In the genomic region with DNA sequence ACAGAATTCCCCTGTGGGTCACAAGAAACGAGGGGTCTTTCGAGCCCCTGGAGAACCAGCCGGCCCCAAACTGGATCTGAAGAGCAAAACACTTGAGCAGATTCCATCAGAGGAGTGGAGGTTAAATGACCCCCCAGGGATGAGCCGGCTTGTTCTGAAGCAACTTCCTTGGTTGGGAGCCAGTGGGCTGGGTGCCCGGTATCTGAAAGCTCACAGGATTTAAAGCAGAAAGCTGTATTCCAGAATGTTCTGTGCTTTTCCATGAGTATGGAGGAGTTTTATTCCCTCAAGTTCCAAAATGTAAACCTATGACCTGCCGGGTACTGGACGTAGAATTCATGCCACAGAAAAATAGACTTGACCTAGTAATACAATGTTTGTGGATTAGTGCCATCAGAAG, we compare ENCODE assay signal across 10 mouse cellular contexts.
DNase-seq lines count a peak whose midpoint lies in the region; ATAC-seq and TF ChIP-seq lines count a peak whose summit lies in the region.
"Had no signal": no experiment of that assay in that cellular context is flagged by ENCODE, and none has a peak within 500 bp of the region (broad histone marks: within the 10 kb centered on the region; RNA-seq: fewer than 3 reads in every experiment).

No protein-coding gene starts in this region.

- no peaks in the 10 kb centered on the region for H3K27me3 ChIP-seq in lung, embryonic 14.5 days (ENCODE audit: insufficient read depth, low read length)
- no peaks in the 10 kb centered on the region for H3K27me3 ChIP-seq in hindbrain, embryonic 10.5 days (ENCODE audit: insufficient read depth, poor library complexity, severe bottlenecking)
- H3K27me3 ChIP-seq: heart, embryonic 15.5 days; liver, embryonic 15.5 days had no signal

- TF ChIP-seq CTCF in lung, embryonic 14.5 days (IDR thresholded peaks at IDR 0.05; ENCODE audit: low read depth), result no peak

- 0 out of 2 replicates have a peak, but pooled peaks cover 4% of the 10 kb centered on the region for H3K4me1 ChIP-seq in lung, embryonic 14.5 days (ENCODE audit: insufficient read depth)
- H3K4me1 ChIP-seq in hindbrain, embryonic 10.5 days (replicated peaks), result peaks cover 12% of the 10 kb centered on the region; the same call in 1 of the 2 replicates
- H3K4me1 ChIP-seq: liver, embryonic 15.5 days had no signal

- H3K4me2 ChIP-seq in lung, embryonic 14.5 days, result no peak overlapping the region
- H3K4me2 ChIP-seq: heart, embryonic 15.5 days; liver, embryonic 15.5 days had no signal

- peak overlapping the region; percentile 56 for H3K27ac ChIP-seq in lung, embryonic 14.5 days (ENCODE audit: low read depth)
- no peak overlapping the region for H3K27ac ChIP-seq in hindbrain, embryonic 10.5 days
- H3K27ac ChIP-seq: heart, embryonic 15.5 days; liver, embryonic 15.5 days had no signal

- peak; percentile 8 to 9 for DNase-seq in cerebellum, postnatal 36 days
- no peak for DNase-seq in cerebellum, adult 9-11 months
- peak; percentile 97 for DNase-seq in NIH3T3 (ENCODE audit: low read depth)
- peak; percentile 72 to 92 for DNase-seq in gastrocnemius, postnatal 4 days (ENCODE audit: low spot score in 2 of 2)
- DNase-seq in lung, embryonic 14.5 days, result peak; percentile 86
- DNase-seq in urinary bladder, adult 2 months (ENCODE audit: low spot score), result peak; percentile 48
- DNase-seq in hindbrain, embryonic 10.5 days (ENCODE audit: low spot score), result no peak

- no peak overlapping the region for H3K9ac ChIP-seq in lung, embryonic 14.5 days
- H3K9ac ChIP-seq: heart, embryonic 15.5 days; liver, embryonic 15.5 days had no signal

- no peaks in the 10 kb centered on the region for H3K9me3 ChIP-seq in lung, embryonic 14.5 days (ENCODE audit: low read depth, low read length)
- H3K9me3 ChIP-seq in hindbrain, embryonic 10.5 days, result no peaks in the 10 kb centered on the region
- H3K9me3 ChIP-seq: heart, embryonic 15.5 days; liver, embryonic 15.5 days had no signal

- peak; percentile 42; the same call in 1 of the 2 replicates for ATAC-seq in lung, embryonic 14.5 days (ENCODE audit: insufficient read depth)
- ATAC-seq in activated CD4-positive, CD25-positive, alpha-beta regulatory T cell, adult 4 months, result no peak

- no peaks in the 10 kb centered on the region for H3K36me3 ChIP-seq in lung, embryonic 14.5 days (ENCODE audit: insufficient read depth)
- H3K36me3 ChIP-seq in hindbrain, embryonic 10.5 days, result no peaks in the 10 kb centered on the region
- H3K36me3 ChIP-seq: heart, embryonic 15.5 days; liver, embryonic 15.5 days had no signal

- 48% methylated on average over 7 of the region's 7 CpGs for WGBS in lung, embryonic 14.5 days
- 94% methylated on average over 7 of the region's 7 CpGs for WGBS in hindbrain, embryonic 10.5 days

- no peak overlapping the region for H3K4me3 ChIP-seq in lung, embryonic 14.5 days (ENCODE audit: low read depth, low read length)
- H3K4me3 ChIP-seq in hindbrain, embryonic 10.5 days, result no peak overlapping the region
- H3K4me3 ChIP-seq: heart, embryonic 15.5 days; liver, embryonic 15.5 days had no signal

Comparison
In these comparisons a context has a peak if more than half of its experiments do, and no peak if none do; other contexts are left out.
1. DNase-seq: peak in cerebellum, postnatal 36 days (2 of 2), NIH3T3 (single experiment), gastrocnemius, postnatal 4 days (2 of 2), lung, embryonic 14.5 days (single experiment) and urinary bladder, adult 2 months (single experiment); none in cerebellum, adult 9-11 months (single experiment) and hindbrain, embryonic 10.5 days (single experiment).